Mouse (Mus musculus) embryonic facial prominence, embryonic 11.5 days (tissue): ENCODE data around the gene A930004D18Rik. TPM values are rescaled to one million over a fixed set of nuclear protein-coding genes. Genes with fewer than 3 reads are reported as not detected.

ENCODE experiments used
- ATAC-seq: fragments of 200-750 bp; cut with Nextera tagmentation; replicated peaks from 2 replicates; pipeline ENCODE4 v1.8.0; 2017; ENCODE audit warnings: low read depth; ENCODE audit not compliant: insufficient number of reproducible peaks, low FRiP score, low TSS enrichment
- DNase-seq: peaks from one replicate; pipeline ENCODE4 v3.0.0-alpha.2; 2015; ENCODE audit warnings: low spot score
- H3K27ac ChIP-seq: fragments of 300-500 bp; sonication (generic); replicated peaks from 2 replicates; pipeline ENCODE4 v1.5.1; 2014; ENCODE audit warnings: mild to moderate bottlenecking, low read depth, low read length, control low read depth
- H3K27me3 ChIP-seq: fragments of 300-500 bp; sonication (generic); 2 replicates; pipeline ENCODE4 v1.6.1; 2014; ENCODE audit warnings: mild to moderate bottlenecking, low read length, moderate library complexity, mixed read lengths; ENCODE audit not compliant: control insufficient read depth, insufficient read depth
- H3K36me3 ChIP-seq: fragments of 300-500 bp; sonication (generic); replicated peaks from 2 replicates; pipeline ENCODE4 v1.6.1; 2014; ENCODE audit warnings: low read depth, mild to moderate bottlenecking, low read length, moderate library complexity, mixed read lengths; ENCODE audit not compliant: control insufficient read depth, insufficient read depth
- H3K4me1 ChIP-seq: fragments of 300-500 bp; sonication (generic); 2 replicates; pipeline ENCODE4 v1.6.1; 2014; ENCODE audit warnings: low read length, mixed read lengths; ENCODE audit not compliant: control insufficient read depth, insufficient read depth
- H3K4me2 ChIP-seq: fragments of 300-500 bp; sonication (generic); 2 replicates; pipeline ENCODE4 v1.6.1; 2014; ENCODE audit warnings: low read depth, mild to moderate bottlenecking, control low read depth, low read length, moderate library complexity
- H3K4me3 ChIP-seq: fragments of 300-500 bp; sonication (generic); 2 replicates; pipeline ENCODE4 v1.5.1; 2014; ENCODE audit warnings: low read depth, low read length, control low read depth
- H3K9ac ChIP-seq: fragments of 300-500 bp; sonication (generic); replicated peaks from 2 replicates; pipeline ENCODE4 v1.6.1; 2014; ENCODE audit warnings: mild to moderate bottlenecking, control low read depth, low read length
- H3K9me3 ChIP-seq: fragments of 300-500 bp; sonication (generic); replicated peaks from 2 replicates; pipeline ENCODE4 v1.6.1; 2016; ENCODE audit warnings: mild to moderate bottlenecking, low read length, inconsistent platforms, mixed read lengths; ENCODE audit not compliant: control insufficient read depth
- WGBS: fragments of 180-500 bp; shearing (Covaris S2); extraction: QIAGEN DNeasy Blood & Tissue Kit; methylation state at CpG from one replicate; pipeline ENCODE4 v1.1.7; 2014; 5-methylcytosine and 5-hydroxymethylcytosine counted together
- polyA plus RNA-seq: library from polyadenylated mRNA; unstranded; fragments of >200 nt; fragmentation: Nextera tagmentation; extraction: Ambion mirVana; gene quantifications from 2 replicates; pipeline ENCODE4 v1.2.1, GENCODE M21; 2014

Gene A930004D18Rik
- polyA plus RNA-seq, 1 experiment from 2014 or later, result 9.2 TPM

GRCm38 (mm10) chr2:18025781-18026115 lies 11.8 kb downstream of the A930004D18Rik start:
- no peaks in the 10 kb centered on the region for H3K27me3 ChIP-seq
- H3K9me3 ChIP-seq, result no peaks in the 10 kb centered on the region
- whole genome bisulfite sequencing, result under 1% methylated on average over 14 of the region's 14 CpGs
- H3K4me3 ChIP-seq, result peak overlapping the region; percentile 46
- DNase-seq, result peak; percentile 6
- no peaks in the 10 kb centered on the region for H3K4me1 ChIP-seq
- H3K4me2 ChIP-seq, result peak overlapping the region; percentile 92
- no peaks in the 10 kb centered on the region for H3K36me3 ChIP-seq
- H3K27ac ChIP-seq, result peak overlapping the region; percentile 28; the same call in 1 of the 2 replicates
- ATAC-seq, result no peak
- H3K9ac ChIP-seq, result peak overlapping the region; percentile 65

- ATAC-seq (no peak), DNase-seq (peak; percentile 19)
- Histone ChIP-seq H3K27ac (no peak overlapping the region), H3K4me2 (no peak overlapping the region), H3K27me3 (no peaks in the 10 kb centered on the region), H3K9me3 (no peaks in the 10 kb centered on the region), H3K36me3 (no peaks in the 10 kb centered on the region), H3K4me1 (no peaks in the 10 kb centered on the region), H3K4me3 (no peak overlapping the region), H3K9ac (no peak overlapping the region)
- WGBS, result 40% methylated on average over 5 of the region's 5 CpGs
These were observed 12.4 kb downstream of the A930004D18Rik start for GRCm38 (mm10) chr2:18025116-18025515.

- Histone ChIP-seq H3K4me1 (no peaks in the 10 kb centered on the region), H3K27ac (no peak overlapping the region), H3K27me3 (no peaks in the 10 kb centered on the region), H3K4me3 (no peak overlapping the region), H3K9me3 (no peaks in the 10 kb centered on the region), H3K9ac (no peak overlapping the region), H3K4me2 (no peak overlapping the region), H3K36me3 (no peaks in the 10 kb centered on the region)
- WGBS, result 48% methylated on average over 1 of the region's 1 CpGs
- ATAC-seq (no peak), DNase-seq (no peak)
These were observed 14.7 kb downstream of the A930004D18Rik start for GRCm38 (mm10) chr2:18022886-18023285.

- 73% methylated on average over 1 of the region's 1 CpGs for WGBS
- Histone ChIP-seq H3K27ac (no peak overlapping the region), H3K9me3 (no peaks in the 10 kb centered on the region), H3K4me2 (no peak overlapping the region), H3K36me3 (no peaks in the 10 kb centered on the region), H3K9ac (no peak overlapping the region), H3K4me1 (no peaks in the 10 kb centered on the region), H3K4me3 (no peak overlapping the region), H3K27me3 (no peaks in the 10 kb centered on the region)
- DNase-seq (no peak), ATAC-seq (no peak)
These were observed 18.4 kb downstream of the A930004D18Rik start for GRCm38 (mm10) chr2:18019122-18019521.

GRCm38 (mm10) chr2:18017321-18017720 lies 20.2 kb downstream of the A930004D18Rik start:
- H3K36me3 ChIP-seq, result no peaks in the 10 kb centered on the region
- WGBS, result 92% methylated on average over 6 of the region's 6 CpGs
- H3K9me3 ChIP-seq, result no peaks in the 10 kb centered on the region
- ATAC-seq (no peak), DNase-seq (no peak)
- no peak overlapping the region for H3K9ac ChIP-seq
- H3K4me3 ChIP-seq, result no peak overlapping the region
- no peaks in the 10 kb centered on the region for H3K27me3 ChIP-seq
- no peak overlapping the region for H3K4me2 ChIP-seq
- H3K27ac ChIP-seq, result no peak overlapping the region
- H3K4me1 ChIP-seq, result no peaks in the 10 kb centered on the region

- Histone ChIP-seq H3K27me3 (no peaks in the 10 kb centered on the region), H3K4me1 (no peaks in the 10 kb centered on the region), H3K4me2 (no peak overlapping the region), H3K27ac (no peak overlapping the region), H3K36me3 (no peaks in the 10 kb centered on the region), H3K9me3 (no peaks in the 10 kb centered on the region), H3K4me3 (no peak overlapping the region), H3K9ac (no peak overlapping the region)
- no peak for DNase-seq
- 94% methylated on average over 1 of the region's 1 CpGs for WGBS
- ATAC-seq, result no peak
These were observed 20.9 kb downstream of the A930004D18Rik start for GRCm38 (mm10) chr2:18016639-18017038.

GRCm38 (mm10) chr2:18015581-18015980 lies 22.0 kb downstream of the A930004D18Rik start:
- Histone ChIP-seq H3K9ac (no peak overlapping the region), H3K36me3 (no peaks in the 10 kb centered on the region), H3K27ac (no peak overlapping the region), H3K27me3 (no peaks in the 10 kb centered on the region), H3K4me3 (no peak overlapping the region), H3K9me3 (no peaks in the 10 kb centered on the region), H3K4me2 (no peak overlapping the region), H3K4me1 (no peaks in the 10 kb centered on the region)
- DNase-seq (no peak), ATAC-seq (no peak)
- 50% methylated on average over 3 of the region's 3 CpGs for WGBS

- Histone ChIP-seq H3K4me3 (no peak overlapping the region), H3K9ac (no peak overlapping the region), H3K4me1 (no peaks in the 10 kb centered on the region), H3K9me3 (no peaks in the 10 kb centered on the region), H3K27ac (no peak overlapping the region), H3K4me2 (no peak overlapping the region), H3K36me3 (no peaks in the 10 kb centered on the region), H3K27me3 (no peaks in the 10 kb centered on the region)
- DNase-seq (no peak), ATAC-seq (no peak)
- WGBS, result 89% methylated on average over 3 of the region's 3 CpGs
These were observed 24.7 kb downstream of the A930004D18Rik start for GRCm38 (mm10) chr2:18012866-18013265.
